ENCODE assay signal across 20 mouse cellular contexts in the genomic region with DNA sequence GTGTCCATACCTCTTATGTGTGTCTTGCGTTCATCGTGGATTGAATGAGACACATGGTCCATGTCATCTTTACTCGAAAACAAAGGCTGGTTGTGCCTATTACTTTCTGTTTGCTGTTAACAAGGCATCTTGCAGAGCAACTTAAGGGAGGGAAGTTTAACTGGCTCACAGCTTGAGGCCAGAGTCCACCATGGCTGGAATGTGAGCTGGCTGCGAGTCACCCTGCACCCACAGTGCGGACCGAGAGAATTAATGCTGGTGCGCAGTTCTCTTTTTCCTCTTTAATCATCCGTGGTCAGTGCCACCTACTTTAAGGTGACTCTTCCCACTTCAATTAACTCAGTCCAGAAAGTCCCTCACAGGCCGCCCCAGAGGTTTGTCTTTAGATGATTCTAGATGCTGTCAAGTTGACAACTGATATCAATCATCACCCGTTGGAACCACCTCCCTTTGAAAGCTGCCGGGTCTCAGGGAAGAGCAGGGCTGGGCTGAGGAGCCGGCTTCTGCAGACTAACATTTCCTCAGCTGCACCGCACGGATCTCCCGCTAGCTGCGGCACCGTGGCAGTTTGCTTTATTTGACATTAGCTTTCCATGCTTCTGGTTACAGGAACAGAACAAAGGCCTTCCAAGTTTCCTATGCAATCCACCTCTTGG. TPM values are rescaled to one million over a fixed set of nuclear protein-coding genes. Genes with fewer than 3 reads are reported as not detected.
DNase-seq lines count a peak whose midpoint lies in the region; ATAC-seq lines count a peak whose summit lies in the region.
"Had no signal": no experiment of that assay in that cellular context is flagged by ENCODE, and none has a peak within 500 bp of the region (broad histone marks: within the 10 kb centered on the region; RNA-seq: fewer than 3 reads in every experiment).

No protein-coding gene starts in this region.

- H3K27me3 ChIP-seq in kidney, embryonic 14.5 days (ENCODE audit: control insufficient read depth, insufficient read depth, low read length) = 0 out of 2 replicates have a peak, but pooled peaks cover 2% of the 10 kb centered on the region
- H3K27me3 ChIP-seq: embryonic facial prominence, embryonic 15.5 days; hindbrain, embryonic 15.5 days had no signal

- H3K4me1 ChIP-seq in kidney, embryonic 14.5 days (ENCODE audit: control insufficient read depth, insufficient read depth, low read length) = no peaks in the 10 kb centered on the region
- H3K4me1 ChIP-seq: embryonic facial prominence, embryonic 15.5 days; heart, embryonic 13.5 days; hindbrain, embryonic 15.5 days had no signal

- DNase-seq in kidney, adult 18-20 months = peak; percentile 46
- DNase-seq in kidney, adult 8-10 months = peak; percentile 41 to 51
- DNase-seq in kidney, postnatal 36 days = peak; percentile 58 to 67
- DNase-seq in cerebellum, postnatal 10 days = no peak
- DNase-seq in ovary, postnatal 14 days (ENCODE audit: low spot score) = no peak
- DNase-seq: adrenal gland, postnatal 10 days; cerebellum, adult 9-11 months; forebrain, postnatal 0 days; heart, postnatal 4 days; layer of hippocampus, postnatal 36 days; left cerebral cortex, postnatal 4 days; liver; thymus, adult 18-20 months had no signal

- H3K9me3 ChIP-seq in kidney, embryonic 14.5 days (ENCODE audit: control insufficient read depth, low read length) = no peaks in the 10 kb centered on the region
- H3K9me3 ChIP-seq: embryonic facial prominence, embryonic 15.5 days; heart, embryonic 13.5 days; hindbrain, embryonic 15.5 days had no signal

- no peaks in the 10 kb centered on the region for H3K36me3 ChIP-seq in kidney, embryonic 14.5 days (ENCODE audit: control insufficient read depth, insufficient read depth, low read length)
- H3K36me3 ChIP-seq: embryonic facial prominence, embryonic 15.5 days; heart, embryonic 13.5 days; hindbrain, embryonic 15.5 days had no signal

- WGBS in kidney, embryonic 14.5 days = 52% methylated on average over 17 of the region's 17 CpGs

- no peak overlapping the region for H3K9ac ChIP-seq in kidney, embryonic 14.5 days (ENCODE audit: low read depth, low read length)
- H3K9ac ChIP-seq: embryonic facial prominence, embryonic 15.5 days; forebrain, postnatal 0 days; heart, embryonic 13.5 days; hindbrain, embryonic 15.5 days had no signal

- no peak overlapping the region for H3K27ac ChIP-seq in kidney, embryonic 14.5 days (ENCODE audit: low read depth, low read length)
- H3K27ac ChIP-seq: embryonic facial prominence, embryonic 15.5 days; heart, embryonic 13.5 days; hindbrain, embryonic 15.5 days had no signal

- ATAC-seq in kidney, embryonic 14.5 days (ENCODE audit: low FRiP score, low TSS enrichment) = no peak
- ATAC-seq in frontal cortex, adult (ENCODE audit: low TSS enrichment) = no peak
- ATAC-seq: forebrain, postnatal 0 days; lung, postnatal 0 days had no signal

- H3K4me2 ChIP-seq in kidney, embryonic 14.5 days (replicated peaks; ENCODE audit: low read depth, low read length) = no peak overlapping the region
- H3K4me2 ChIP-seq: embryonic facial prominence, embryonic 15.5 days; heart, embryonic 13.5 days; hindbrain, embryonic 15.5 days; midbrain, embryonic 11.5 days had no signal

- H3K4me3 ChIP-seq in kidney, embryonic 14.5 days (ENCODE audit: low read length) = no peak overlapping the region
- H3K4me3 ChIP-seq: embryonic facial prominence, embryonic 15.5 days; heart, embryonic 13.5 days; hindbrain, embryonic 15.5 days had no signal

RNA-seq across cellular contexts. Expression of gene Emp2, which starts 6.3 kb away (rescaled TPM):
- polyA plus RNA-seq in kidney, embryonic 14.5 days (2014; fragmentation: Nextera tagmentation; extraction: Ambion mirVana) = 9.8 and 14.7 TPM in 2 replicates

Comparison
In these comparisons a context has a peak if more than half of its experiments do, and no peak if none do; other contexts are left out.
1. DNase-seq: peak in kidney, adult 18-20 months (single experiment), kidney, adult 8-10 months (2 of 2) and kidney, postnatal 36 days (2 of 2); none in cerebellum, postnatal 10 days (0 of 2) and ovary, postnatal 14 days (single experiment).